Mouse (Mus musculus): ENCODE results near the gene Gm27179. TPM values are rescaled to one million over a fixed set of nuclear protein-coding genes. Genes with fewer than 3 reads are reported as not detected.
A peak's percentile ranks its signal among the peaks of the same experiment; 100 is the strongest.
"Not testable (repeated sequence)": the region's sequence is repeated elsewhere in the genome, so short reads cannot be mapped to it uniquely, and the experiment has no call there.

The Gm27179 gene
- not detected in 2 replicates for polyA plus RNA-seq (2014; fragmentation: Nextera tagmentation; extraction: Ambion mirVana)

DNA sequence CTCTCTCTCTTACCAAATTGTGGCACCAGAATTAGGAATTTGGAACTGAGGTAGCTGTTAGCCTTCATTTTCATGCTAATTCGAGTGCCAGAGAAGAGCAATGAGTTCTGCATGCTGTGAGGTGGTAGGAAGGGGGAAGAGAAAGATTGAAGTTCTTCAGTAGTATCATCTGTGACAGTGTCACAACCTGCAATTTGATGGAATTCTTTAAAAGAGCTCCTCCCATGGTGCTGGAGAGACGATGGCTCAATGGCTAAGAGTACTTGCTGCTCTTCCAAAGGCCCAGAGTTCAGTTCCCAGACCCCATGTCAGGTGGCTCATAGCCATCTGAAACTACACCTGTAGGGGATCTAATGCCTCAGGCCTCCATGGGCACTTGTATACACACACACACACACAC, at the start of gene Gm27179:
Gm27179 (minus strand) TSS at position 101 of the 400 bp plus-strand sequence.
- not testable (repeated sequence) for H3K4me3 ChIP-seq (ENCODE audit: low read depth, low read length); ATAC-seq (replicated peaks; ENCODE audit: low FRiP score); H3K4me1 ChIP-seq (replicated peaks; ENCODE audit: control insufficient read depth, insufficient read depth, low read length); H3K27me3 ChIP-seq (replicated peaks; ENCODE audit: control insufficient read depth, insufficient read depth, low read length); H3K36me3 ChIP-seq (ENCODE audit: control insufficient read depth, insufficient read depth, low read length); H3K9ac ChIP-seq (ENCODE audit: low read depth, low read length); H3K9me3 ChIP-seq (ENCODE audit: control insufficient read depth, low read length); H3K4me2 ChIP-seq; DNase-seq (ENCODE audit: low spot score); H3K27ac ChIP-seq (ENCODE audit: low read depth, low read length)
- WGBS = no CpG with 5 or more reads among the region's 2 CpGs

DNA sequence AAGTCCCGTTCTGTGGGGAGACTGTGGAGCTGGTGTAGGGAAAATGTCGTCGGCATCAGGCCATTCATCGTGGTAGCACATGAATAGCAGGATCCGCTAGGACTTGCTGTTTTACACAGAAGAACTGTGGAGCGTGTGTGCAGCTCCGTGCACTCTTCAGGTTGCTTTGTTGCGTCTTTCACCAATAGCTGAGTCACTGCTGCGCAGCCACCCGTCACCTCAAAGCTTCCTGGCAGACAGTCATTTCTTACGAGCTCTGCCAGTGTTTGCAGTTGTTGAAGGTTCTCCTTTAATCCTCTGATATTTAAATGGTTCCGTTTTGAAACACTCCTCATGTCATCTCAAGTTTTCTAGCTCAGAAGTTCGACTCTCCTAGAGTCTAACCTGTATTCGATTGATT, 45.2 kb upstream of the Gm27179 start:
- not testable (repeated sequence) for ATAC-seq (replicated peaks; ENCODE audit: low FRiP score); H3K9ac ChIP-seq (ENCODE audit: low read depth, low read length); H3K27me3 ChIP-seq (replicated peaks; ENCODE audit: control insufficient read depth, insufficient read depth, low read length); H3K27ac ChIP-seq (ENCODE audit: low read depth, low read length); H3K9me3 ChIP-seq (ENCODE audit: control insufficient read depth, low read length); DNase-seq (ENCODE audit: low spot score); H3K4me1 ChIP-seq (replicated peaks; ENCODE audit: control insufficient read depth, insufficient read depth, low read length); H3K4me3 ChIP-seq (ENCODE audit: low read depth, low read length); H3K36me3 ChIP-seq (ENCODE audit: control insufficient read depth, insufficient read depth, low read length); H3K4me2 ChIP-seq
- WGBS = no CpG with 5 or more reads among the region's 14 CpGs

DNA sequence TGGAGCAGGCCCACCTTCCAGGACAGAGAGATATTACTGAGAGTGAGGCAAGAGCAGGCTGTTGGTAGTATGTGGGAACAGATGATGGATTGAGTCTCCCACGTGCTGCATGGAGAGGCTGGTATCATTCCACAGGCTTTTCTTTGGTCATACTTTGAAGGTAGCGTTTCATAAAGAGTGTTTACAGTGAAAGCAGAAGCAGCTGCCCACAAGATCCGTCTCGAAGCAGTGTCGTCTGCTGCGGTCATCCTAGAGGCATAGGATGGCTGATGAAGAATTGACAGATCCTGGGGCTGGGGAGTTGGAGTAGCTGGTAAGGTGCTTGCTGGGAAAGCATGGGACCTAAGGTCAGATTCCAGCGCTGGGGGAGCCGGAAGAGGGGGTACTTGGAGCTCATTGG, 44.5 kb upstream of the Gm27179 start:
- H3K4me2 ChIP-seq; H3K4me3 ChIP-seq (ENCODE audit: low read depth, low read length); H3K9me3 ChIP-seq (ENCODE audit: control insufficient read depth, low read length); H3K27ac ChIP-seq (ENCODE audit: low read depth, low read length); H3K9ac ChIP-seq (ENCODE audit: low read depth, low read length); H3K27me3 ChIP-seq (replicated peaks; ENCODE audit: control insufficient read depth, insufficient read depth, low read length); H3K4me1 ChIP-seq (replicated peaks; ENCODE audit: control insufficient read depth, insufficient read depth, low read length); ATAC-seq (replicated peaks; ENCODE audit: low FRiP score); DNase-seq (ENCODE audit: low spot score); H3K36me3 ChIP-seq (ENCODE audit: control insufficient read depth, insufficient read depth, low read length): not testable (repeated sequence)
- no CpG with 5 or more reads among the region's 8 CpGs for WGBS

DNA sequence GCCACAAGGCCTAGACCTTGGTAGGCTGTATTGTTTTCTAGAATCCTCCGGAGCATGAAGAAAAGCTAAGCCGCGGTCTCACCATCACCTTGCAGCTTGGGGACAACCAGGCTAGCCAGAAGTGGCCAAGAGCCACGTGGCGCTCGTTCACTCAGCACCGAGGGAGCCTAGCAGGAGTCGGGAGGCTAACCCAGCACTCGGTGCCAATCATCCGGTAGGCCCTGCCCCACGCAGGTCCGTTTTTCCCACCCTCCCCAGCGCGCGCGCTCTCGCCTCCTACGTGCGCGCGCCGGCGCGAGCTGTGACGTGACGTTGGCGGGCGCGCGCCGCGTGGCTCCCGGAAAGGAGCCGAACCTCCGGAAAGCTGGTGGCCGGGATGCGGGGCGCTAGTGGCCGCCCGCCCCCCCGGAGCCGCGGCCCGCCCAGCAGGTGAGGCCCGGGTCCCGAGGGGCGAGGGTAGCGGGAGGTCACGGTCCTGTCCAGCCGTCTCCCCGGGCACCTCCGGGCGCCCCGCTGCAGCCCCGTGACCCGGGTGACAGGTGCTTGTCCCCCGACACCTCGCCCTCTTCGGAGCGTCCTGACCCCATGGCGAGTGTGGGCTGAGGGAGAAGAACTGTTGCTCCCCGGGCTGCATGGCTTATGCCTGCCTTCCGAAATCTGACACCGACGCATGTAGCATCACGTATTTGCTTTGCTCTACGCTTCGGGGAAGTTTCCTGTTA, 42.9 kb upstream of the Gm27179 start, which contains the start of gene Entpd4b:
Entpd4b (plus strand) TSS at position 315 of the 722 bp plus-strand sequence.
- DNase-seq (ENCODE audit: low spot score); H3K27ac ChIP-seq (ENCODE audit: low read depth, low read length); H3K9ac ChIP-seq (ENCODE audit: low read depth, low read length); H3K4me1 ChIP-seq (replicated peaks; ENCODE audit: control insufficient read depth, insufficient read depth, low read length); H3K27me3 ChIP-seq (replicated peaks; ENCODE audit: control insufficient read depth, insufficient read depth, low read length); H3K9me3 ChIP-seq (ENCODE audit: control insufficient read depth, low read length); H3K4me3 ChIP-seq (ENCODE audit: low read depth, low read length); H3K4me2 ChIP-seq; H3K36me3 ChIP-seq (ENCODE audit: control insufficient read depth, insufficient read depth, low read length): not testable (repeated sequence)
- ATAC-seq (replicated peaks; ENCODE audit: low FRiP score) = peak; percentile 97
- WGBS = no CpG with 5 or more reads among the region's 68 CpGs

DNA sequence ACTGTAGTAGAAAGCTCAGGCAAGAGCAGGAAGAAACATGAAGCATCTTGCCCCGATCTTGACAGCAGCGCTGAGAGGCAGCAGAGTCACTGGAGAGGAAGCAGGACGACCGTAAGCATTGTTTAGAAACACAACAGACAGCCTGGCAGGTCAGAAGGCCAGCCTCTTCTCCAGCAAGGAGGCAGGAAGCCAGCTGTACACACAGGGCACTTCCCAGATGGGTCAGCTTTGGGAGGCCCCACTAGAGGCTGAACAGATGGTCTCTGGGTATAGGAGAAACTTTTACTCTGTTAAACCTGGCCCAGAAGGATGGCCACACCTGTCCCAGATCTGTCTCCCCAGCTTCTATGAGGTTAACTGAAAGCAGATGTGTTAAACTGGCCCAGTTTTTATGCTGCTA, 35.0 kb upstream of the Gm27179 start:
- H3K27me3 ChIP-seq (replicated peaks; ENCODE audit: control insufficient read depth, insufficient read depth, low read length); ATAC-seq (replicated peaks; ENCODE audit: low FRiP score); DNase-seq (ENCODE audit: low spot score); H3K9me3 ChIP-seq (ENCODE audit: control insufficient read depth, low read length); H3K27ac ChIP-seq (ENCODE audit: low read depth, low read length); H3K9ac ChIP-seq (ENCODE audit: low read depth, low read length); H3K4me2 ChIP-seq; H3K4me3 ChIP-seq (ENCODE audit: low read depth, low read length); H3K4me1 ChIP-seq (replicated peaks; ENCODE audit: control insufficient read depth, insufficient read depth, low read length); H3K36me3 ChIP-seq (ENCODE audit: control insufficient read depth, insufficient read depth, low read length): not testable (repeated sequence)
- WGBS = no CpG with 5 or more reads among the region's 4 CpGs

DNA sequence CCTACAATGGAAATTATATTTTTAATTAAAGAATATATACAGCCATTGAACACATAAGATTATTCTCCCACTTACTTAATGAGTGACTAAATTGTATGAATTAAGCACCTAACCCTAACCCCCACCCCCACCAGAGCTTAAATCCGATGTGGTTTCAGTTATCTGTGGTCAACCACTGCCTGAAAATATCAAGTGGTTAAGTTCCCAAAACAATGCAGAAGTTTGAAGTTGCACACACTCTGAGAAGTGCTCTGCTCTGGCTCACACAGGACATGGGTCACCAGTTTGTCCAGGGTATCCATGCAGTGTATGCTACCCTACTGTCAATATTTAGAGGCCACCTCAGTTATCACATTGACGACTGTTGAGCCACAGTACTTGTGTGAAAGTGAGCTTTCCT, 32.7 kb upstream of the Gm27179 start:
- not testable (repeated sequence) for H3K4me1 ChIP-seq (replicated peaks; ENCODE audit: control insufficient read depth, insufficient read depth, low read length); DNase-seq (ENCODE audit: low spot score); H3K27ac ChIP-seq (ENCODE audit: low read depth, low read length); H3K9ac ChIP-seq (ENCODE audit: low read depth, low read length); H3K27me3 ChIP-seq (replicated peaks; ENCODE audit: control insufficient read depth, insufficient read depth, low read length); H3K4me2 ChIP-seq; H3K36me3 ChIP-seq (ENCODE audit: control insufficient read depth, insufficient read depth, low read length); ATAC-seq (replicated peaks; ENCODE audit: low FRiP score); H3K4me3 ChIP-seq (ENCODE audit: low read depth, low read length); H3K9me3 ChIP-seq (ENCODE audit: control insufficient read depth, low read length)
- no CpG with 5 or more reads among the region's 2 CpGs for WGBS

DNA sequence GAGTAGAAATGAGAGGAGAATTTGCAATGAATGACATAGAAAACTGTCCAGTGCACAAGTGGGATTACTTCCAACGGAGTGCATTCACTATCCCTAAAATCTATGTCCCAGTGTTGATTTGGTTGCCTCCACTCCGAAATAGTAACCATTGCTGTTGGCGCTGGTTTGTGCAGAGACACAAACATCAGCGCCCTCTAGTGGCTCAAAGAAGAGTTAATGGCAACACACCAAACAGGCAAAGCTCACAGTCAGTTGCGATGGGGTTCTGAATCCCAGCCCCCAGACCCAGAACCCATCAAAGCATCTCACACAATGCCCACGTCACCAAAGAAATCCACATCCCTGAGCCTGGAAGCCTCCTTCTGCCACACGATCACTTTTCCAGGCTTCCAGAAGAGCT, 31.7 kb upstream of the Gm27179 start:
- no CpG with 5 or more reads among the region's 7 CpGs for WGBS
- not testable (repeated sequence) for H3K27me3 ChIP-seq (replicated peaks; ENCODE audit: control insufficient read depth, insufficient read depth, low read length); H3K4me3 ChIP-seq (ENCODE audit: low read depth, low read length); H3K9ac ChIP-seq (ENCODE audit: low read depth, low read length); ATAC-seq (replicated peaks; ENCODE audit: low FRiP score); H3K9me3 ChIP-seq (ENCODE audit: control insufficient read depth, low read length); DNase-seq (ENCODE audit: low spot score); H3K4me2 ChIP-seq; H3K4me1 ChIP-seq (replicated peaks; ENCODE audit: control insufficient read depth, insufficient read depth, low read length); H3K27ac ChIP-seq (ENCODE audit: low read depth, low read length); H3K36me3 ChIP-seq (ENCODE audit: control insufficient read depth, insufficient read depth, low read length)

DNA sequence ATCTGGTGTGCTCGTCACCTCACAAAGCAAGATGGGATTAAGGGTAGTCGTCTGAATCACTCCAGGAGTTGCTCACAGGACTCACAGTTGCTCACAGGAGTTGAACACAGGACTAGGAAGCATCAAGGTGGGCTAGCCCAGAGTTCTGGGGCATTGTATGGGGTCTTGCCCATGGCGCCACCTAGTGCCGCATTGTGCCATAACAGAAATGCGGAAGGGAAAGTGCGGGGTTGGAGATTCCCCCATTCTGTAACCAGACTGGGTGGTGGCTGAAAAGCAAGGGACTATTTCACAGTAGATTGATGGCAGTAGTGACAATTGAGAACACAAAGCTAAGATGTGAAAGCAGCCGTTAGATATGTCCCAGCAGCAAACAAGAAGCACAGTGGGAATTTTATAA, 30.3 kb upstream of the Gm27179 start:
- H3K27me3 ChIP-seq (replicated peaks; ENCODE audit: control insufficient read depth, insufficient read depth, low read length) = not testable (repeated sequence)
- WGBS = no CpG with 5 or more reads among the region's 7 CpGs

DNA sequence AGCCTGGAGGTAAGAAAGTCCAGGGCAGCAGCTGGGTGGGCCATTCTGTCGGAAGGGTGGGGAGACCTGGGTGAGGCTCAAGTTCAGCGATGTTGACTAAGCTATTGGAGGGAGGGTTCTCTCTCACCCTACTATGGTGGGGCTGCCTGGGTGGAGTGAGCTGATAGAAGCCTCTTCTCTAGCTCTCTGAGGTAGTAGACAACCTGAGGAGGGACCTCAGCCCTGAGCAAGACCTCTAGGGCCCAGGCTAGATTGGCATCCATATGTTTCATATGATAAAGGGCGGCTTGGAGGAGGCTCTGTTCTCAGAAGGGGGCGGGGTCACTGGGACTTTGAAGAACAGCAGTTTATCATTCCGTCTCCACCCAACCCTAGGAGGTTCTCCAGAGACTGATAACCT, 27.8 kb upstream of the Gm27179 start:
- not testable (repeated sequence) for H3K4me2 ChIP-seq; H3K27me3 ChIP-seq (replicated peaks; ENCODE audit: control insufficient read depth, insufficient read depth, low read length); H3K4me1 ChIP-seq (replicated peaks; ENCODE audit: control insufficient read depth, insufficient read depth, low read length); H3K9me3 ChIP-seq (ENCODE audit: control insufficient read depth, low read length); DNase-seq (ENCODE audit: low spot score); H3K9ac ChIP-seq (ENCODE audit: low read depth, low read length); H3K27ac ChIP-seq (ENCODE audit: low read depth, low read length); H3K36me3 ChIP-seq (ENCODE audit: control insufficient read depth, insufficient read depth, low read length); H3K4me3 ChIP-seq (ENCODE audit: low read depth, low read length)
- WGBS = no CpG with 5 or more reads among the region's 5 CpGs
- peak; percentile 95 for ATAC-seq (replicated peaks; ENCODE audit: low FRiP score)

More for the DNA sequence above, 30.3 kb upstream of the Gm27179 start:
- not testable (repeated sequence) for H3K4me2 ChIP-seq; H3K9me3 ChIP-seq (ENCODE audit: control insufficient read depth, low read length); H3K4me3 ChIP-seq (ENCODE audit: low read depth, low read length); DNase-seq (ENCODE audit: low spot score); H3K27ac ChIP-seq (ENCODE audit: low read depth, low read length); H3K9ac ChIP-seq (ENCODE audit: low read depth, low read length); ATAC-seq (replicated peaks; ENCODE audit: low FRiP score); H3K36me3 ChIP-seq (ENCODE audit: control insufficient read depth, insufficient read depth, low read length); H3K4me1 ChIP-seq (replicated peaks; ENCODE audit: control insufficient read depth, insufficient read depth, low read length)

Measured in liver, embryonic 11.5 days (tissue).